Mouse (Mus musculus) liver, adult 2 months (tissue): ENCODE results near the gene Klhl22.
A peak's percentile ranks its signal among the peaks of the same experiment; 100 is the strongest.

Source experiments
- CTCF ChIP-seq: fragments of 200-500 bp; IDR thresholded peaks from 2 replicates; pipeline ENCODE4 v1.5.1; 2011; ENCODE audit warnings: low read depth, low read length, control low read depth
- POLR2A ChIP-seq: fragments of 200-500 bp; IDR thresholded peaks from 2 replicates; pipeline ENCODE4 v1.6.1; 2011; ENCODE audit warnings: low read length, control low read depth; ENCODE audit not compliant: insufficient read depth; ENCODE audit errors: extremely low read depth

- TF ChIP-seq POLR2A (peak; percentile 76; the same call in 1 of the 2 replicates), CTCF (peak; percentile 20; the same call in 1 of the 2 replicates)
These were observed 36.7 kb upstream of the Klhl22 start for GRCm38 (mm10) chr16:17722461-17723324.
